Mouse (Mus musculus): Measurements from ENCODE around the gene Bcl2l2. TPM values are rescaled to one million over a fixed set of nuclear protein-coding genes. Genes with fewer than 3 reads are reported as not detected.

Gene Bcl2l2
- polyA plus RNA-seq, 1 experiment from 2014 or later, result 4.3 TPM

DNA sequence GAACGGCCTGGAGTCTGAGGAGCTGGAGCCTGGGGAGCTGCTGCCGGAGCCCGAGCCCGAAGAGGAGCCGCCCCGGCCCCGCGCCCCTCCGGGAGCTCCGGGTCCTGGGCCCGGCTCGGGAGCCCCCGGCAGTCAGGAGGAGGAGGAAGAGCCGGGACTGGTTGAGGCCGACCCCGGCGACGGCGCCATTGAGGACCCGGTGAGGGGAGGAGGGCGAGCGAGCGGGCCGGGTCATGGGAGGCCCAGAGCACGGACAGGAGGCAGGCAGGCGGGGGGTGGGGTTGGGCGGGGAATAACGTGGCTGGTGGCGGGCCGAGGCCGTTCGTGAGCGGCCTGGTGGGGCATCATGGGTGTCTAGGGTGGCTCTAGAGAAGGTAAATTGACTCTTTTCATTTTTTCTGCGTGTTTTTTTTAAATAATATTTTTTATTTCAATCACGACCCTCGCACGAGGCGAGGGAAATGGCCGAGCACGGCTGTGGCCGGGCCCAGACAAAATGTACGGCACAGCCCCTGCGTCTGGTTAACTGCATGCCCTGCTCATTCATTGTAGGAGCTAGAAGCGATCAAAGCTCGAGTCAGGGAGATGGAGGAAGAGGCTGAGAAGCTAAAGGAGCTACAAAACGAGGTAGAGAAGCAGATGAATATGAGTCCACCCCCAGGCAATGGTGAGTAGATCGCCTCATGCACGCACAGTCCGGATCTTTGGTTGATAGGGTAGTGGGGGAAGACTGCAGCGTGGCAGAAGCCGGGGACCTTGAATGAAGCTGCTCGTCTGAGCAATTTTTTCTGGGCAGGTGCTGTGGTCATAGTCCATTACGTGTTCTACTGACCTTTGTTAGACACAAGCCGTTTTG, 11.3 kb downstream of the Bcl2l2 start:
- H3K4me2 ChIP-seq (ENCODE audit: low read length), result peak overlapping the region; percentile 75
- peaks cover 41% of the 10 kb centered on the region for H3K36me3 ChIP-seq (ENCODE audit: control insufficient read depth, insufficient read depth, low read length)
- H3K9me3 ChIP-seq (ENCODE audit: control insufficient read depth, low read length), result no peaks in the 10 kb centered on the region
- peaks cover 6 to 25% of the 10 kb centered on the region in 2 experiments for H3K4me1 ChIP-seq (ENCODE audit: control insufficient read depth in 2 of 2, insufficient read depth in 2 of 2, low read length in 2 of 2)
- H3K27ac ChIP-seq (replicated peaks in 1 of 2; ENCODE audit: control insufficient read depth in 1 of 2, insufficient read depth in 1 of 2, low read depth in 2 of 2, low read length in 2 of 2), result peak overlapping the region; percentile 71 to 97
- under 1% methylated on average over 43 of the region's 54 CpGs for WGBS
- H3K4me3 ChIP-seq (ENCODE audit: control insufficient read depth in 1 of 2, insufficient read depth in 1 of 2, low read depth in 1 of 2, low read length in 2 of 2), result peak overlapping the region; percentile 64 to 98
- peak overlapping the region; percentile 100 for H3K9ac ChIP-seq (ENCODE audit: low read length)
- ATAC-seq (ENCODE audit: insufficient number of reproducible peaks, insufficient read depth, low FRiP score, low read depth), result peak; percentile 66
- H3K27me3 ChIP-seq (ENCODE audit: control insufficient read depth, insufficient read depth, low read length), result no peaks in the 10 kb centered on the region

DNA sequence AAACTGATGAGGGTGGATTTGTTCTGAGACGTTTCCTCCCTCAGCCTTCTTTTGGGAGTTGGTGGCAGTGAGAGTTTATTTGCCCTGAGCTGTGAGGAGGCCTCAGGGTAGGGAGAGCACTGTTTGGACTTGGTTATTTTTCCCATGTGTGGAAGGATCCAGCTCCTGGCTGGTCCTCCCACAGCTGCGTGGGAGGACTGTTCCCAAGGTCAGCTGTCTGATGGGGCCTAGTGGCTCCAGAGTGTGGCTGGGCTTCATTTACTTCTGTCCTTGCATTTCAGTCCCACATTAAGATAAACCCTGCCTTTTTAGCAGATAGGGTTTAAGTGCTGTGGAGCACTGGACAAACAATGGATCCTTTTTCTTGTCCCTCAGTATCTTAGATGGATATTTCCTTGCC, 14.3 kb downstream of the Bcl2l2 start:
- WGBS, result 24% methylated on average over 2 of the region's 2 CpGs
- H3K9ac ChIP-seq (ENCODE audit: low read length), result peak overlapping the region; percentile 32; the same call in 1 of the 2 replicates
- H3K4me2 ChIP-seq (ENCODE audit: low read length), result no peak overlapping the region
- H3K4me3 ChIP-seq (ENCODE audit: control insufficient read depth in 1 of 2, insufficient read depth in 1 of 2, low read depth in 1 of 2, low read length in 2 of 2), result no peak overlapping the region
- H3K9me3 ChIP-seq (ENCODE audit: control insufficient read depth, low read length), result no peaks in the 10 kb centered on the region
- ATAC-seq (ENCODE audit: insufficient number of reproducible peaks, insufficient read depth, low FRiP score, low read depth), result no peak
- peak overlapping the region; percentile 5 to 20; a peak in 1 of 4 replicates for H3K27ac ChIP-seq (replicated peaks in 1 of 2; ENCODE audit: control insufficient read depth in 1 of 2, insufficient read depth in 1 of 2, low read depth in 2 of 2, low read length in 2 of 2)
- H3K4me1 ChIP-seq (ENCODE audit: control insufficient read depth in 2 of 2, insufficient read depth in 2 of 2, low read length in 2 of 2), result peaks cover 6 to 22% of the 10 kb centered on the region in 2 experiments
- H3K36me3 ChIP-seq (ENCODE audit: control insufficient read depth, insufficient read depth, low read length), result peaks cover 41% of the 10 kb centered on the region
- H3K27me3 ChIP-seq (ENCODE audit: control insufficient read depth, insufficient read depth, low read length), result no peaks in the 10 kb centered on the region

DNA sequence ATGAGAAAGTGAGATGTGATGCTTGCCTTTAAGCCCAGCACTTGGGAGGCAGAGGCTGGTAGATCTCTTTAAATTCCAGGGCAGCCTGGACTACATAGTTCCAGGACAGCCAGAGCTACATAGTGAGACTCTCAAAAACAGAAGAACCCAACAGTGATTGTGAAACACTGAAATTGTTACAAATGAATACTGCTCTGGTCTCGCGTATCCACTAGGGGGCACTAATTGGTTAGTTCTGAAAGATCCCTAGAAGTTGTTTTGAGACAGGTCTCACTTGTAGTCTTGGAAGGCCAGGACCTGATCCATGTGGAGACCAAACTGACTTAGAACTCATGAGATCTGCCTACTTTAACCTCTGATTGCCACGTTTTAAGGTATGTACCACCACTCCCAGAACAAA, 17.2 kb downstream of the Bcl2l2 start:
- H3K4me2 ChIP-seq (ENCODE audit: low read length), result no peak overlapping the region
- peaks cover 3 to 21% of the 10 kb centered on the region in 2 experiments; a peak in 3 of 4 replicates for H3K4me1 ChIP-seq (ENCODE audit: control insufficient read depth in 2 of 2, insufficient read depth in 2 of 2, low read length in 2 of 2)
- WGBS, result under 1% methylated on average over 3 of the region's 3 CpGs
- H3K9ac ChIP-seq (ENCODE audit: low read length), result no peak overlapping the region
- H3K27me3 ChIP-seq (ENCODE audit: control insufficient read depth, insufficient read depth, low read length), result no peaks in the 10 kb centered on the region
- H3K27ac ChIP-seq (replicated peaks in 1 of 2; ENCODE audit: control insufficient read depth in 1 of 2, insufficient read depth in 1 of 2, low read depth in 2 of 2, low read length in 2 of 2), result no peak overlapping the region
- ATAC-seq (ENCODE audit: insufficient number of reproducible peaks, insufficient read depth, low FRiP score, low read depth), result no peak
- no peaks in the 10 kb centered on the region for H3K9me3 ChIP-seq (ENCODE audit: control insufficient read depth, low read length)
- peaks cover 43% of the 10 kb centered on the region for H3K36me3 ChIP-seq (ENCODE audit: control insufficient read depth, insufficient read depth, low read length)
- no peak overlapping the region for H3K4me3 ChIP-seq (ENCODE audit: control insufficient read depth in 1 of 2, insufficient read depth in 1 of 2, low read depth in 1 of 2, low read length in 2 of 2)

DNA sequence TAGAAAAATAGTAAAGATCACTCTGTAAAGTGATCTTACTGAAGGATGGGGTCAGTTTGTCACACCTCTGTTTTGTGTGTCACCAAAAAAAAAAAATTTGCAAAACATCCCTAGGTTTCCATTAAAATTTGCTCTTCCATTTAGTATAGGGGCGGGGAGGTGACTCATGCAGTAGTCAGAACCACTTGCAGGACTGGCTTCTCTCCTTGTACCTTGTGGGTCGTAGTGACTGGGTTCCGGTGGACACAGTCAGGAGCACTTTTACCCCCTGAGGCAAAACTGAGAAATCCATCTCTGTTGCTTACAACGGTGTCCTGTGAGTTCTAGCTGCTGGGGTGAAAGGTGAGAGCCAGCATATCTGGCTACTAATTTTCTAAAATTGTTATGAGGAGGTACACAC, 20.5 kb downstream of the Bcl2l2 start:
- H3K27ac ChIP-seq (replicated peaks in 1 of 2; ENCODE audit: control insufficient read depth in 1 of 2, insufficient read depth in 1 of 2, low read depth in 2 of 2, low read length in 2 of 2), result no peak overlapping the region
- H3K4me1 ChIP-seq (ENCODE audit: control insufficient read depth in 2 of 2, insufficient read depth in 2 of 2, low read length in 2 of 2), result 0 out of 4 replicates have a peak, but pooled peaks cover 0 to 8% of the 10 kb centered on the region in 2 experiments
- 91% methylated on average over 4 of the region's 4 CpGs for WGBS
- no peak overlapping the region for H3K4me2 ChIP-seq (ENCODE audit: low read length)
- H3K9ac ChIP-seq (ENCODE audit: low read length), result no peak overlapping the region
- peaks cover 38% of the 10 kb centered on the region for H3K36me3 ChIP-seq (ENCODE audit: control insufficient read depth, insufficient read depth, low read length)
- ATAC-seq (ENCODE audit: insufficient number of reproducible peaks, insufficient read depth, low FRiP score, low read depth), result no peak
- H3K4me3 ChIP-seq (ENCODE audit: control insufficient read depth in 1 of 2, insufficient read depth in 1 of 2, low read depth in 1 of 2, low read length in 2 of 2), result no peak overlapping the region
- no peaks in the 10 kb centered on the region for H3K27me3 ChIP-seq (ENCODE audit: control insufficient read depth, insufficient read depth, low read length)
- no peaks in the 10 kb centered on the region for H3K9me3 ChIP-seq (ENCODE audit: control insufficient read depth, low read length)

DNA sequence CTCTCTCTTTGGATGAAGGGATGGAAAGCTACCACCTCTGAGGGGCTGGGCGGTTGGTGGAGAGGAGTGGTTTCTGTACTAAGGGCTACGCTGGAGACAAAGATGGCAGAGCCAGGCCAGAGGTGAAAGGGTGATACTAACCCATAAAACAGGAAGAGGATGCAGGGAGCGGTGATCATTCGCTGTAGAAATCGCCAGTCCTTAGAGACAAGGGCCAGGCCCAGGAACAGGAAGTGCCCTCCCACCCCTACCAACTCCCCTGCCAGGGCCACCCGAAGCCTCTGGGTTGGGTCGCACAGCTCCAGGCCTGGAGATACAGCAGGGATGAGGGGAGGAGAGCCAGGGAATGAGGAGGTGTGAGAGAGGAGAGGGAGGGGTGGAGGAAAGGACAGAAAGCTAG, 25.5 kb downstream of the Bcl2l2 start:
- no peak overlapping the region for H3K4me3 ChIP-seq (ENCODE audit: control insufficient read depth in 1 of 2, insufficient read depth in 1 of 2, low read depth in 1 of 2, low read length in 2 of 2)
- H3K4me1 ChIP-seq (ENCODE audit: control insufficient read depth in 2 of 2, insufficient read depth in 2 of 2, low read length in 2 of 2), result peaks cover 15 to 27% of the 10 kb centered on the region in 2 experiments
- no peak overlapping the region; a peak in 1 of 4 replicates for H3K27ac ChIP-seq (replicated peaks in 1 of 2; ENCODE audit: control insufficient read depth in 1 of 2, insufficient read depth in 1 of 2, low read depth in 2 of 2, low read length in 2 of 2)
- H3K9me3 ChIP-seq (ENCODE audit: control insufficient read depth, low read length), result no peaks in the 10 kb centered on the region
- peaks cover 47% of the 10 kb centered on the region for H3K36me3 ChIP-seq (ENCODE audit: control insufficient read depth, insufficient read depth, low read length)
- no peak overlapping the region for H3K4me2 ChIP-seq (ENCODE audit: low read length)
- H3K27me3 ChIP-seq (ENCODE audit: control insufficient read depth, insufficient read depth, low read length), result no peaks in the 10 kb centered on the region
- ATAC-seq (ENCODE audit: insufficient number of reproducible peaks, insufficient read depth, low FRiP score, low read depth), result no peak
- H3K9ac ChIP-seq (ENCODE audit: low read length), result peak overlapping the region; percentile 40; the same call in 1 of the 2 replicates
- WGBS, result 71% methylated on average over 7 of the region's 7 CpGs

DNA sequence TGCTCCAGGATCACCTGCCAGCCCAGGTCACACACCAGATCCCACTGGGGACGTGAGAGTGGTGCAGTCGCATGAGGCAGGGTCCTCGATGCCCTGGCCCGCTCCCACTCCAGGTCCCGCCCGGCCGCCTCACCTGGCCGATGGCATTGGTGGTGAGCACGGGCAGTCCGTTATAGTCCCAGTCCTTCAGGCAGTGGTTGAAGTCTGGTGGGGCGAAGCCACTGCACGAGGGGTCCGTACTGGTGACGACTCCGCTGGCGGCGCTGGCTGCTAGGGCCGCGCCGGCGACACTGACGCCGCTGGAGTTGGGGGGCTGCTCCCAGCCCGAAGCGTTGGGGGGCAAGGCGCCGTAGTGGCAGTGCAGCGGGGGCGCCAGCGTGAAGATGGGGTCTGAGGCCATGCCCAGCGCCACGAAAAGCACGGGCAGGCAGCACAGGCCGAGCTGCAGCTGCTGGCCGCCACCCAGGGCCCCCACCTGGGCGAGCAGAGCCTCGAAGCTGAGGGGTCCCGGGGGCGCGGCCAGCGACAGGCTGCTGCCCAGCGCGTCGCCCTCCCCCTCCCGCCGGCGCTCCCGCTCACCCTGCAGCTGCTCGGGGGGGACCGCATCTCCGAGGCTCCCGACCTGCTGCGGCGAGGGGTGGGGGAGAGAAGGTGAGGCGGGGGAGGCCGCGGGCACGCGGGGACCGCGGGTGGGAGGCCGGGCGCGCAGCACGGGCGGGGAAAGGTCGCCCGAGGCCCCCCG, 29.1 kb downstream of the Bcl2l2 start:
- peak; percentile 48 for ATAC-seq (ENCODE audit: insufficient number of reproducible peaks, insufficient read depth, low FRiP score, low read depth)
- Histone ChIP-seq H3K36me3 (ENCODE audit: control insufficient read depth, insufficient read depth, low read length) (peaks cover 48% of the 10 kb centered on the region), H3K4me1 (ENCODE audit: control insufficient read depth in 2 of 2, insufficient read depth in 2 of 2, low read length in 2 of 2) (peaks cover 15 to 18% of the 10 kb centered on the region in 2 experiments), H3K4me2 (ENCODE audit: low read length) (peak overlapping the region; percentile 99), H3K9me3 (ENCODE audit: control insufficient read depth, low read length) (no peaks in the 10 kb centered on the region), H3K27me3 (ENCODE audit: control insufficient read depth, insufficient read depth, low read length) (no peaks in the 10 kb centered on the region), H3K27ac (replicated peaks in 1 of 2; ENCODE audit: control insufficient read depth in 1 of 2, insufficient read depth in 1 of 2, low read depth in 2 of 2, low read length in 2 of 2) (peak overlapping the region in 1 of 2 experiments; percentile 72; a peak in 2 of 4 replicates), H3K4me3 (ENCODE audit: control insufficient read depth in 1 of 2, insufficient read depth in 1 of 2, low read depth in 1 of 2, low read length in 2 of 2) (peak overlapping the region; percentile 56 to 91), H3K9ac (ENCODE audit: low read length) (peak overlapping the region; percentile 94)
- 4% methylated on average over 61 of the region's 69 CpGs for WGBS

DNA sequence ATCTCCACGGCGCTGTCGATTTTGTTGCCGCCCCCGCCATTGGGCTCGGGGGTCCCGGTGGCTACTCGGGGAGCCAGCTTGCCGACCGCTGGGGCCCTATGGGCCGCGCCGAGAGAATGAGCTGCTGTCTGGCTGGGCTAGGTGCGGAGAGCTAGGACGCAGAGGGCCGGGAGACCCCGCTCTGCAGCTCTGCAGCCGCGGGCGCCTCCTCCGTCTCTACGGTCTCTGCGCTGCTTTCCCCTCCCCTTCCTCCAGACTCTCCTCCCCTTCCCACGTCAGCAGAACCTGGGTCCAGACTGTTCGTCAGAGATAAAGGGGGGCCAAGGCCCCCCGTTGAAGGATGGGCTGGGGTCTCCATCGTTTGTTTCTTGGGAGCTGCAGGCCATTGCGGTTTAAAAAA, 29.7 kb downstream of the Bcl2l2 start, which contains the start of gene Slc22a17:
TSS of gene Slc22a17 (minus strand) at position 247 of the 400 bp plus-strand sequence.
- H3K4me3 ChIP-seq (ENCODE audit: control insufficient read depth in 1 of 2, insufficient read depth in 1 of 2, low read depth in 1 of 2, low read length in 2 of 2), result peak within 1 kb of the TSS; percentile 56 to 91
- peak within 1 kb of the TSS; percentile 99 for H3K4me2 ChIP-seq (ENCODE audit: low read length)
- peak within 1 kb of the TSS; percentile 94 for H3K9ac ChIP-seq (ENCODE audit: low read length)
- no peaks in the 10 kb centered on the region for H3K9me3 ChIP-seq (ENCODE audit: control insufficient read depth, low read length)
- peaks cover 15 to 18% of the 10 kb centered on the region in 2 experiments for H3K4me1 ChIP-seq (ENCODE audit: control insufficient read depth in 2 of 2, insufficient read depth in 2 of 2, low read length in 2 of 2)
- H3K27ac ChIP-seq (replicated peaks in 1 of 2; ENCODE audit: control insufficient read depth in 1 of 2, insufficient read depth in 1 of 2, low read depth in 2 of 2, low read length in 2 of 2), result peak within 1 kb of the TSS in 1 of 2 experiments; percentile 72; a peak in 2 of 4 replicates
- peaks cover 48% of the 10 kb centered on the region for H3K36me3 ChIP-seq (ENCODE audit: control insufficient read depth, insufficient read depth, low read length)
- H3K27me3 ChIP-seq (ENCODE audit: control insufficient read depth, insufficient read depth, low read length), result no peaks in the 10 kb centered on the region
- WGBS, result 0% methylated on average over 25 of the region's 28 CpGs
- ATAC-seq (ENCODE audit: insufficient number of reproducible peaks, insufficient read depth, low FRiP score, low read depth), result peak; percentile 76
